Mouse (Mus musculus): ENCODE data around the gene Tfr2. TPM values are rescaled to one million over a fixed set of nuclear protein-coding genes. Genes with fewer than 3 reads are reported as not detected.
A peak's percentile ranks its signal among the peaks of the same experiment; 100 is the strongest.

Tfr2 gene
- total RNA-seq, 1 experiment from 2014 or later, result not detected

- no peak for ATAC-seq (ENCODE audit: extremely low read depth, insufficient number of reproducible peaks, low FRiP score, poor library complexity, severe bottlenecking)
These were observed 34.9 kb upstream of the Tfr2 start for GRCm38 (mm10) chr5:137534762-137535161.

DNA sequence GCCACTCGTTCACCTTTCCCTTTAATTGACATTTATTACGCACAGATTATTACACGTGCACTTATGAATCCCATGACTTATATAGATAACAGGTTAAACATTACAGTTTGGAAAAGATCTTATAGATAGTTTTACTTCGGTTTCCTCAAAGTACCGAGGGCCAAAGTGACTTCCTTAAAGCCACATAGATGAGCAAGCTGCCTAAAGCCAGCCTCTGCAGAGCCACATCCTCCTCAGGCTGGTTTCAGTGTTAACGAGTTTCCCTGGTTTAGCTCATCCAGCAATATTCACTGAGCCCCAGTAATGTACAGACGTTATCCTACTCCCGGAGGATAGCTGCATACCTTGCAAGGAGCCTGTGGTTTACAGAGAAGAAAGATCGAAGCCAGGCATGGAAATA is 34.3 kb upstream of the Tfr2 start:
- no peak for ATAC-seq (ENCODE audit: extremely low read depth, insufficient number of reproducible peaks, low FRiP score, poor library complexity, severe bottlenecking)

DNA sequence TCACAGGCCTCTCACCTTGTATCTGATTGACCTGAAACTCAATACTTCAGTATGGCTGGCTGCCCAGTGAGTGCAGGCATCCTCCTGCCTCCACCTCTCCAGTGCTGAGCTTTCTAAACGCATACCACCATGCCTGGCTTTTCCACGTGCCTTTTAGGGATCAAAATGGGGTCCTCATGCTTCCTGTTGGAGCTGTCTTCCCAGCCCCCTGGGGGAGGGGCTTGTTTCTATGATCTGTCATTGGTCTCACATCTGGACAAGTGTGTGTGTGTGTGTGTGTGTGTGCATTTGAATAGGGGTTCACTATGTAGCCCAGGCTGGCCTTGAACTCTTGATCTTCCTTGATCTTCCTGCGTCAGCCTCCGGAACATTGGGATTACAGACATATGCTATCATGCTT is 32.2 kb upstream of the Tfr2 start:
- no peak for ATAC-seq (ENCODE audit: extremely low read depth, insufficient number of reproducible peaks, low FRiP score, poor library complexity, severe bottlenecking)

- ATAC-seq (ENCODE audit: extremely low read depth, insufficient number of reproducible peaks, low FRiP score, poor library complexity, severe bottlenecking), result no peak
These were observed 30.3 kb upstream of the Tfr2 start for GRCm38 (mm10) chr5:137539291-137539801.

DNA sequence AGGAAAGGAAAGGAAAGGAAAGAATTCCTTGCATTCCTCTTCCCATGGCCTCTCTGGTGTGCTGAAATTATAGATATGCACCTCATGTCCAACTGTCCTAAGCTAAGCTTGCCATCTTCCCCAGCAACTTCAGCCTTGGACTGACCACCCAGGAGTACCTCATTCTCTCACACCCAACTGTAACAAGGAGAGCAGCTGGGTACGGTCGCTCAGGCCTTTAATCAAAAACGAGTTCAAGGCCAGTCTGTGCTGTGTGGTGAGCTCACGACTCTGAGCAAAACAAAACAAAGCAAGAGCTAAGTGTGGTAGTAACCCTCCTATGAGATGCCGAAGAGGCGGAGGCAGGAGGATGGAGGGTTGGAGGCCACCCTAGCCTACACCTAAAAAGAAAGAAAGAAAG is 28.6 kb upstream of the Tfr2 start:
- no peak for ATAC-seq (ENCODE audit: extremely low read depth, insufficient number of reproducible peaks, low FRiP score, poor library complexity, severe bottlenecking)

- no peak for ATAC-seq (ENCODE audit: extremely low read depth, insufficient number of reproducible peaks, low FRiP score, poor library complexity, severe bottlenecking)
These were observed 27.7 kb upstream of the Tfr2 start for GRCm38 (mm10) chr5:137541768-137542540.

GRCm38 (mm10) chr5:137544926-137545325 is 24.7 kb upstream of the Tfr2 start:
- ATAC-seq (ENCODE audit: extremely low read depth, insufficient number of reproducible peaks, low FRiP score, poor library complexity, severe bottlenecking), result no peak

DNA sequence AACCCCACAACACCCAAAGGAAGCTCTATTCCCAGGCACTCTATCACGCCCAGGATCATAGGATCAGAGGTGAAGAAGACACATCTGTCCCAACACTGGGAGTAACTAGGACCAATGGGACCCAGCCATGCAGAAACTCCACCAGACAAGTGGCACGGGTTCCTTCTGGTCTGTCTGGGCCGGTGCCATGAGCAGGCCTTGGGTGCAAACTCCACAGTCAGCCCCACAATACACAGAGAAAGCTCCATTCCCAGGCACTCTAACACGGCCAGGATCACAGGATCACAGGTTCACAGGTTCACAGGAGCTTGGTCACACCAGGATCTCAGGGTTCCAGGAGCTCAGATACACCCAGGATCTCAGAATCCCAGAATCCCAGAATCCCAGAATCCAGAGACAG is 24.0 kb upstream of the Tfr2 start:
- ATAC-seq (ENCODE audit: extremely low read depth, insufficient number of reproducible peaks, low FRiP score, poor library complexity, severe bottlenecking), result no peak

DNA sequence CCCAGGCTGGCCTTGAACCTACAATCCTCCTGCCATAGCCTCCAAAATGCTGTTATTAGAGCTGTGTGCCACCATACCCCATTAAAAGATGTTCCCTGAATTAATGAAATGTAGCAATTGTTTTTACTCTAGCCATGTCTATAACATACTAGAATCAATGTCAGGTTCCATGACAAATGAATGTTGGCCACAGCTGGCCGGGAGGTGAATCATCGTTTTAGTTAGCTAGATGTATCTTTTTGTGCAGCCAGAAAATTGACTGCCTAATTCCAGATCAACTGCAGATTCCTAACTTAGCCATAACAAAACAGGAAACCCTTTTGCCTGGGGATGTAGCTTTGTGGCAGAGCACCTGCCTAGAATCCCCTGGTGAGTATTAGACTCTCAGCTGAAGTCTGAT is 19.8 kb upstream of the Tfr2 start:
- ATAC-seq (ENCODE audit: extremely low read depth, insufficient number of reproducible peaks, low FRiP score, poor library complexity, severe bottlenecking), result no peak

- peak; percentile 36; the same call in 1 of the 2 replicates for ATAC-seq (ENCODE audit: extremely low read depth, insufficient number of reproducible peaks, low FRiP score, poor library complexity, severe bottlenecking)
These were observed 18.5 kb upstream of the Tfr2 start for GRCm38 (mm10) chr5:137551119-137551518.

- ATAC-seq (ENCODE audit: extremely low read depth, insufficient number of reproducible peaks, low FRiP score, poor library complexity, severe bottlenecking), result no peak
These were observed 16.6 kb upstream of the Tfr2 start for GRCm38 (mm10) chr5:137553000-137553399.

DNA sequence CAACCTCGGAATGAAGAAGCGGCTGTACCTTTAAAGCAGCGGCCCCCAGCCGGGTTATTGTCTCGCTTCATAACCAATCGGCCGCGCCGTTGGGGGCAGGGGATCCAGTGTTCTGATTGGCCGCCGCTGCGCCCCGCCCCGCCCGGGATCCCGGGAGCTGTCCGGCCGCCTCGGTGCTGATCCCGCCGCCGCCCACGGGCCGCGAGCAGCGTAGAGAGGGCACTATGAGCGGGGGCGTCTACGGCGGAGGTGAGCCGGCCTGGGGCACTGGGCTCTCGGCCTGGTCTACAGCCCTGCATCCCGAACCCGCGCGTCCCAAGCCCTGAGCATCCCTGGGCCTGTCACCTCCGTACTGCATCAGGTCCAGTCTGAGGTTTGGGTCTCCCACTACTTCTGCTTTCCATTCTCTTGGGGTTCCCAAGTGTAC is 16.2 kb upstream of the Tfr2 start, which contains the start of gene Actl6b:
Gene Actl6b (plus strand): TSS at position 107 of the 427 bp plus-strand sequence.
- ATAC-seq (ENCODE audit: extremely low read depth, insufficient number of reproducible peaks, low FRiP score, poor library complexity, severe bottlenecking), result no peak

GRCm38 (mm10) chr5:137553898-137554297 is 15.7 kb upstream of the Tfr2 start:
- ATAC-seq (ENCODE audit: extremely low read depth, insufficient number of reproducible peaks, low FRiP score, poor library complexity, severe bottlenecking), result no peak

GRCm38 (mm10) chr5:137561556-137561955 is 8.1 kb upstream of the Tfr2 start:
- no peak for ATAC-seq (ENCODE audit: extremely low read depth, insufficient number of reproducible peaks, low FRiP score, poor library complexity, severe bottlenecking)

DNA sequence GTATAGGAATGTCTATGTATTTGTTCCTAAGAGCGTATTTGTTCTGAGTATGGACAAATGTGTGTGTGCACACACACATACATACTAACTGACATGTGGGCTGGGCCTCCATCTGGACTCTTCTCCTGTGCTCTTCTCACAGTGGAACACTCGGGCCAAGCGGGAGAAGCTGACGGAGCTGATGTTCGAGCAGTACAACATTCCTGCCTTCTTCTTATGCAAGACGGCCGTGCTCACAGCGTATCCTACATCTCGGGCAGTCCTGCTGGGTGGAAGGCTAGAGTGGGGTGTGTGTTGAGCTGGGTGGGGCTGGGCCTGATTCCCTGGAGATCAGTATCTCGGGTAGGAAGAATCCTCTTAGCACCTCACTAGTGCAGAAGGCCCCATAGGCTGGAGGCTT is 6.7 kb upstream of the Tfr2 start:
- no peak for ATAC-seq (ENCODE audit: extremely low read depth, insufficient number of reproducible peaks, low FRiP score, poor library complexity, severe bottlenecking)

- no peak for ATAC-seq (ENCODE audit: extremely low read depth, insufficient number of reproducible peaks, low FRiP score, poor library complexity, severe bottlenecking)
These were observed 3.9 kb upstream of the Tfr2 start for GRCm38 (mm10) chr5:137565744-137566143.

DNA sequence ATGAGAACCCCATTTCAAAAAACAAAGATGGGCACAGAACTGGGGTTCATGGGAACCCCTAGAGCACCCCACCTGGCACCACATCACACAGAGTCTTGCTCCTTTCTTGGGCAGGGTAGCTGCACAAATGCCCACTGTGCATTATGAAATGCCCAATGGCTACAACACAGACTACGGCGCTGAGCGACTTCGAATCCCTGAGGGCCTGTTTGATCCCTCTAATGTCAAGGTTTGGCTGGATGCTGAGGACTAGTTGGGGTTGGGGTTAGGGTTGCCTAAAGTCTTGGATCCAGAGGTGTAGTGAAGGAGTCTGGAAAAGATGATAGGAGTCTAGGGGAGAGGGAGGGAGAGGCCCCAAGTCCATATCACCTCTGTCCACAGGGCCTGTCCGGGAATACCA is 3.2 kb upstream of the Tfr2 start:
- ATAC-seq (ENCODE audit: extremely low read depth, insufficient number of reproducible peaks, low FRiP score, poor library complexity, severe bottlenecking), result no peak

DNA sequence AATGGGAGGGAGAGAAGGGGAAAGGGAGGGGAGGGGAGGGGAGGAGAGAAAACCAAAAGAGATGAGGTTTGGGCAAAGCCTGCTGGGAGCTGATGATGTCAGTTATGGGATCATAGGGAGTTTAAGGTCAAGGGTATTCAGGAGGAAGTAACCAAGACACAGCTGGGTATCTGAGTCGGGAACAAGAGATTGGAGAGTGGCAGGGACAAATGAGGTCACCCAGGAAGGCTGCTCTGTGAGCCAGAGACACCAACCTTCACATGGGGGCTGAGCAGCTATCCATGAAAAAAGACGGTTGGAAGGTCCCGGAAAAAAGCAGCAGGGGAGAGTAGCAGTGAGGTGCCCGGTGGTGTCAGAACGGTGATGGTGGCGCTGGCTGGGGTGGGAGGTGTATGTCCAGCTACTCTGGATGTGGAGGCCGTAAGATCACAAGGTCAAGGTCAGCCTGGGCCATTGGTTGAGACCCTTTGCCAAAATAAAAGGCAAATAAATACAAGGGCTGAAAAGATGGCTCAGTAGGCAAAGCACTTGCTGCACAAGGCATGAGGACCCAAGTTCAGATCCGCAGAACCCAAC is 1.3 kb upstream of the Tfr2 start:
- no peak for ATAC-seq (ENCODE audit: extremely low read depth, insufficient number of reproducible peaks, low FRiP score, poor library complexity, severe bottlenecking)

DNA sequence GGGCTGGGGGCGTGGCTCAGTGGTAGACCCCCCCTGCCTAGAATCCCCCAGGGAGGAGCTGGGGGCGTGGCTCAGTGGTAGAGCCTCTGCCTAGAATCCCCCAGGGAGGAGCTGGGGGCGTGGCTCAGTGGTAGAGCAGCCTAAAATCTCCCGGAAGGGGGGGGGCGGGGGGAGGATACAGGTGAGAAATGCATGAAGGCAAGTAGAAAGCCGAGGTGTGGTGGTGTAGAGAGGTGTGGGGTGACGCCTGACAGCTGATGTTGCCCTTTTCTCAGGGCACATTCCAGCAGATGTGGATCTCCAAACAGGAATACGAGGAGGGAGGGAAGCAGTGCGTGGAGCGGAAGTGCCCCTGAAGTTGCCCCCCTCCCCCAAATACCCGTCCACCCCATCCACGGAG is 609 bp upstream of the Tfr2 start:
- ATAC-seq (ENCODE audit: extremely low read depth, insufficient number of reproducible peaks, low FRiP score, poor library complexity, severe bottlenecking), result no peak

- ATAC-seq (ENCODE audit: extremely low read depth, insufficient number of reproducible peaks, low FRiP score, poor library complexity, severe bottlenecking), result no peak
These were observed 541 bp downstream of the Tfr2 start for GRCm38 (mm10) chr5:137570181-137570580.
